Mouse (Mus musculus): ENCODE results near the gene Slc6a4.
"Not testable (repeated sequence)": the region's sequence is repeated elsewhere in the genome, so short reads cannot be mapped to it uniquely, and the experiment has no call there.

Gene Slc6a4

DNA sequence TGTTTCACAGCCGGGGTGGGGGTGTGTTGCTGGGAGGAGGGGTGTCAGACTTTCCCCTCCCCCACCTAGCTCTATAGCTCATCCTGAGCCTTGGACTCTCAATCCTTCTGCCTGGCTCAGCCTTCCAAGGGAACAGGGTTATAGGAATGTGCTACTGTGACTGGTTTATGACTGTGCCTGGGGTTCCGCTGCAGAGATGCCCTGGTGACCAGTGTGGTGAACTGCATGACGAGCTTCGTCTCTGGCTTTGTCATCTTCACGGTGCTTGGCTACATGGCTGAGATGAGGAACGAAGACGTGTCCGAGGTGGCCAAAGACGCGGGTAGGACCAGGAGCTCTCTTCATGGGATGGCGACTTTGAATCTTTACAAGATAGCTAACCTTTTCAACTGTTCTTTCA is 19.6 kb downstream of the Slc6a4 start:
- DNase-seq (ENCODE audit: low read depth, low spot score), result no peak

DNA sequence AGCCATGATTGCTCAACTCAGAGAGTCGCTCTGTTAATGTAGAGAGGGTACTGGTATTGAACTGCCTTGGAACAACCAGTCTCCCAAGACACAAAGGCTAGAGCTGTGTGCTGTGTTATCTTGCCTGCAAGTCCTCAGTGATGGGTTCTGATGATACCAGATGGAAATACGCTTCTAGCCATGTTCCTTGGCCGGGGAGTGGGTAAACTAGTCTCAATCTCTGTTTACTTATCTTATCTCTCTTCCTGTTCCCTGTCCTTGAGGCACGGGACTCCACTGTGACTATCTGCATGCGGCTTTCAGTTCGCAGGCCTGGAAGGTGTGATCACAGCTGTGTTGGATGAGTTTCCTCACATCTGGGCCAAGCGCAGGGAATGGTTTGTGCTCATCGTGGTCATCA is 21.1 kb downstream of the Slc6a4 start:
- DNase-seq (ENCODE audit: low read depth, low spot score), result no peak

GRCm38 (mm10) chr11:77021749-77022396 is 23.5 kb downstream of the Slc6a4 start:
- DNase-seq (ENCODE audit: low read depth, low spot score), result no peak

- DNase-seq (ENCODE audit: low read depth, low spot score), result peak; percentile 12
Measured at GRCm38 (mm10) chr11:77026559-77026958, 28.2 kb downstream of the Slc6a4 start.

GRCm38 (mm10) chr11:77028157-77028556 is 29.8 kb downstream of the Slc6a4 start:
- no peak for DNase-seq (ENCODE audit: low read depth, low spot score)

DNA sequence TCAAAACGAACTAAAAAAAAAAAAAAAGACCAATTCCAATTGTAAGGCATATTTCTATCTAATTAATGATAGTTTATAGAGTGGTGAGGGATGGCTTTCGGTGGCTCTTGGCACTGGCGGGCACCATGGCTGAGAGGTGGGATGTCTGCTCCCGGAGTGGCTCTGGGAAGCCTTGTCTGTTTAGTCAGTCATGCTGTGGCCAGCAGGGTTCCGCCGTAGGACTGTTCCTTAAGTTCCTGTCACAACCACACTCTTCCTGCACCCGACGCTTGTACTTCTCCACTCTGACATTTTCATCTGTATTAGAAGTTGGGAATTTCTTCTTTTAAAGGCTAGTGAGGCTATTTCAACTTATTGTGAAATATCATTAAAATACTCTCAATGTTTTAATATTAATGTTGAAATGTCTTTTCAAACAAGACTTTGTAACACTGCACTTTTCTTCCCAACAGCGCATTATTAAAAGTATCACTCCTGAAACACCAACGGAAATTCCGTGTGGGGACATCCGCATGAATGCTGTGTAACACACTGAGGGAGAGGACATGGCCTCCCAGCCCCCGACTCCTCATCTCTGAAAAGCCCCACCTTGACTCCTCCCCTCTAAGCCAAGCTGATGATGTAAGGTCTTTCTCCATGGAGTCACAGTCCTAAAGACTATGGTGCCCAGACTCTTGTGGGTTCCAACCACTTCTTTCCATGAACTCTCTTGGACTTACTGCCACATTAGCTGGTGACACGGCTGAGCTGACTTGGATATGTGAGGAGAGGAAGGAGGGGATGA is 32.9 kb downstream of the Slc6a4 start:
- DNase-seq (ENCODE audit: low read depth, low spot score), result no peak

DNA sequence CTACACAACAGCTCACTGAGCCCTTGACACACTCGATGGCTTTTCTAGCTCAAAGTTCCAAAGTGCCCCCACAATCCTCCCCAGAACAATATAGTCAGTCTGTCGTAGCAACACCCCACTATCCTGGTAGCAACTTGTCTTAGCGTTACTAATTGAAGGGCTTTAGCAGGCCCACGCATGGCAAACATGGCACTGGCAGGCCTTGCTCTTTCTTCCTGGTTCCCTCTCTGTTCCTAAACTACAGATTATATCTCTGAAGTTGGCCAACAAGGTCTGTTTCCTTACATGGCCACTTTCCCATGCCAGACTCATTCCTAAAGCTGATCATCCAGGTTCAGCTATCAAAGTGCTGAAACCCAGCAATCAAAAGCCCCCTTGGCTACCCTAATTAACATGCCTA is 43.5 kb downstream of the Slc6a4 start:
- DNase-seq (ENCODE audit: low read depth, low spot score), result no peak

DNA sequence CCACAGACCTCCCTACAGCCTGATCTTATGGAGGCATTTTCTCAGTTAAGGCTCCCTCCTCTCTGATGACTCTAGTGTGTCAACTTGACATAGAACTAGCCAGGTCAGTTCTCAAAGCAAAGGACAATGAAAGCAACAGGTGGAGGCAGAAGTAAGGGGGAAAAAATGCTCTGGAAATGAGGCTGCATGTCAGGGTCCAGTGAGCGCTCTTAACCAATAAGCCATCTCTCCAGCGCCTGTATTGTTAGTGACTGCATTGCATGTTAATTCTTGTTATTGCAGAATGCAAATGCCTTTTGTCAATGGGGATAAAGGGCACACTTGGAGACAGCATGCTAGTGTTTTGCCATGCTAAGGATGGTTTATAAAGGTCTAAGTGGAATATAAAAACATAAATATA is 44.4 kb downstream of the Slc6a4 start:
- DNase-seq (ENCODE audit: low read depth, low spot score), result peak; percentile 62

- no peak for DNase-seq (ENCODE audit: low read depth, low spot score)
Measured at GRCm38 (mm10) chr11:77061951-77062350, 63.5 kb downstream of the Slc6a4 start.

- DNase-seq (ENCODE audit: low read depth, low spot score), result no peak
Measured at GRCm38 (mm10) chr11:77063406-77063805, 65.0 kb downstream of the Slc6a4 start.

GRCm38 (mm10) chr11:77068825-77069224 is 70.4 kb downstream of the Slc6a4 start:
- DNase-seq (ENCODE audit: low read depth, low spot score), result no peak

DNA sequence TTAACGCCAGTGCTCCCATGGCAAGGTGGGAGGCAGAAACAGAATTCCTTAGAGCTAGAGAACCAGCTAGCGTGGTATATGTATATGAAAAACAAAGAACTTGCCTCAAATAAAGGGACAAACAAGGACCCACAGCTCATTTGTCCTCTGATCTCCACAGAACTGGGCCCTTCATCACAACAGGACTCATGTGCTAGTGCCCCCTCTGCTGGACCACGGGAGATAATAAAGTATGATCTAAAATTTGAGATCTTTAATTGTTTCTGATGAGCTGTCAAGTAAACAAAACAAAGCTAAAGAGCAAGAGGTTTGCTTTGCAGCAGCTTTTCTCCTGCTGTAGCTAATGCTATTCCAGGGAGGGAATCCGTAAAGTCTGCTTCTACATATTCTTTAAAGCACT is 72.3 kb downstream of the Slc6a4 start:
- DNase-seq (ENCODE audit: low read depth, low spot score), result peak; percentile 33

GRCm38 (mm10) chr11:77077331-77077730 is 78.9 kb downstream of the Slc6a4 start:
- not testable (repeated sequence) for DNase-seq (ENCODE audit: low read depth, low spot score)

DNA sequence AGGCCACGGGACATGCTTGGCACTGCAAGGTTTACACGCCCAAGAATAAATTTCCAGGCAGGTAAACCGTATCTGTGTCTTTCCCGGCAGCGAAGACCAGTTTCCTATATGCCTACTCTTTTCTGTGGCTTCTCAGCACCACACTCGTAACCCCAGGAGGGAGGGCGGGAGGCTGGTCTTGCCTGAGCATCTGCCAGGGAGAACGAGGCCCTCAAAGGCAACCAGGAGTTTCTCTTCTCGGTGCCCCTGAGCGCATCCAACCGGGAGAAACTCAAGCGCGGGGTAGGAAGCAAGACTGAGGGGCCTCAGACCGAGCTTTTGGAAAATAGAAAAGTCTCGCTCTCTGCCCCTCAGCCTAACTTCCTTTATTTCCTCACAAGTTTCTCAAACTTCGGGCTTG is 79.4 kb downstream of the Slc6a4 start:
- DNase-seq (ENCODE audit: low read depth, low spot score), result no peak

GRCm38 (mm10) chr11:77078273-77079134 is 80.1 kb downstream of the Slc6a4 start, which contains the start of gene Nsrp1:
Gene Nsrp1, minus strand, starts transcription at chr11:77078435.
- DNase-seq (ENCODE audit: low read depth, low spot score), result peak; percentile 95

- no peak for DNase-seq (ENCODE audit: low read depth, low spot score)
Measured at GRCm38 (mm10) chr11:77079361-77079760, 81.0 kb downstream of the Slc6a4 start.
